Mouse (Mus musculus): Measurements from ENCODE around the gene Gm17783. TPM values are rescaled to one million over a fixed set of nuclear protein-coding genes. Genes with fewer than 3 reads are reported as not detected.
"Not testable (repeated sequence)": the region's sequence is repeated elsewhere in the genome, so short reads cannot be mapped to it uniquely, and the experiment has no call there.

Gm17783 gene
- not detected for total RNA-seq (2022)

- no peak for DNase-seq (ENCODE audit: low spot score in 2 of 2)
Measured at GRCm38 (mm10) chr16:45531950-45532349, at the start of gene Gm17783. Gene Gm17783 (minus strand): TSS chr16:45532050.

DNA sequence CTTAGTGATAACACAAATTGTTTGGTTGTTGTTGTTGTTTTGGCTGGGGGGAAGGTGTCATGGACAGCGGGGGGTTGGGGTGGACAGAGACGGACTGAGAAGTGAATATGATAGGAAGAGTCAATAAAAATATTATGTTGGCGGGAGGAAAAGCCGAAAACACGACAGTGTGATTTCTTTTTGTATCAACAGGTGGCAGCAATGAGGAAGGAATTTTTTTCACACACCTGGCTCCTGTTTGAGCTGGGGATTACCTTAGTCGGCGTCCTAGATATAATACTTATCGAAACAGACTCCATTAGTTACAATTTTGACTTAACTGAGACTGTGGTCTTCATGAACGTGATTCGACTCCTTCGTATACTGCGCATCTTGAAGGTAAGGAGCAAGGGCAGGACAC is 48.0 kb upstream of the Gm17783 start:
- DNase-seq (ENCODE audit: low spot score in 2 of 2) = no peak

DNA sequence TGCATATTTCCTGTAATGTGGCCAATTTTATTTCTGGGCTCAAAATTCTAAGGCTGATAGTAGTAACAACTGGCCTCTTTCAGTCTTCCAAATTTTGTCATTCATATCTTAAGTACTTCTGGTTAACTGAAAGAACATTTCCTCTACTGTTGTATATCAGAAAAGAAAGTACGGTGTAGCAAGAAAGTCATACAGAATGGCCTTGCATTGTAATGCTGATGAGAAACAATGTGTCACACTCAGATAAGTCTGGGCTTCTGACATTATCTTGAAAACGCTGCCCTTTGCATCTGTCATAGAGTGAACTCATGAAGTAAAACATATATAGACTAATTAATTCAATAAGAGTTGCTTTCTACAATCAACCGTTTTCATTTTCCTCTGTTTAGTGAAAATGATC is 40.5 kb upstream of the Gm17783 start:
- DNase-seq (ENCODE audit: low spot score in 2 of 2) = no peak

DNA sequence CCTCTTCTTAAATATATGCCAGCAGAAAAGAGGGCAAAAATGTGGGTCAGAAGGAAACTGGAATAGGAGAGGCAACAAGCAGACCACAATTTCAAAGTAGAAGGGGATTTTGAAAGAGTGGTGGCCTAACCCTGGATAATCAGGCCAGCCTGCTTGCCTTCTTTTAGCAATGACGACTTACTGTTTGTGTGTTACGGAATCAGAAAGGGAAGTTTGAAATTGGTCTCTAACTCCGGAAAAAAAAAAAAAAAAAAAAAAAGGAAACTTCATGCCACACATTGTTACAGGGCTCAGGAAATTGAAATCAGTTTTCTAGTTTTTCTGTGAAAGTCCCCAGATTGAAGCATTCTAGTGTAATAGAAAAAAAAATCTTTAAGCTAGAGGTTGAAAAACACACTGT is 29.9 kb upstream of the Gm17783 start:
- DNase-seq (ENCODE audit: low spot score in 2 of 2) = no peak

DNA sequence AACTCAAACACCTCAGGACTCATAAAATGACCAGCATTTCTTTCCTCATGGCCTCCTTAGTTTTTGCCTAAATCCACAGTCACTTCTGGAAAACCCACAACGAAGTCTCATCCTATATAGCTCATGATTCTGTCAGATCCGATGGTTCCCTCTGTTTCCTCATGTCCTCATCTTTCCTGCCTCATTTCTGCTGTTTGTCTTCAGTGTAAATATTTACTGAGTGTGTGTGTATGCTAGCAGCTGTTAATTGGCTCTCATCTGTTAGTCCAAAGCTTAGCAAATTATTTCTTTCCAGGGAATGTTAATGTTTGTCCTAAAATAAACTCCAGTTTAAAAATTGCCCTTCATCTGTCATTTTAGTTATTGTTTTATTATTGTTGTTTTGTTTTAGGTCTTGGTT is 19.7 kb upstream of the Gm17783 start:
- no peak for DNase-seq (ENCODE audit: low spot score in 2 of 2)

GRCm38 (mm10) chr16:45547982-45548381 is 16.1 kb upstream of the Gm17783 start:
- no peak for DNase-seq (ENCODE audit: low spot score in 2 of 2)

- DNase-seq (ENCODE audit: low spot score in 2 of 2) = no peak
Measured at GRCm38 (mm10) chr16:45544341-45544740, 12.5 kb upstream of the Gm17783 start.

DNA sequence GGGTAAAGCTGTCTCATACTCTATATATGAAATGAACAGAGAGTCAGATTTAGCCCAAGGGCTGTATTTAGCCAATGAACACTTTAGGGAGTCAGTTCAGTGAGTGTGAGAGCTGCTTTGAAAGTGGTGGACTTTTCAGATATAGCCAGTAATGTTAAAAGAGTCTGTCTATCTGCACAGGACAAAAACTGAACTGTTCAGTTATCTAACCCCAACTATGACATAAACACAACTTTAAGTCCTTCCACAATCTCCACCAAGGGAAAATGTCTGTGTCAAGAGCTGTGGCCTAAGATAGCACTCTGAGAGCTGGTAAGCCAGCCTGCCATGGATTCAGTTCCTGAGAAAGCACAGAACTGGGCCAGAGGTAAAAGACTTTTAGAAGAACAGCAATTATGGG is 10.3 kb upstream of the Gm17783 start:
- no peak for DNase-seq (ENCODE audit: low spot score in 2 of 2)

DNA sequence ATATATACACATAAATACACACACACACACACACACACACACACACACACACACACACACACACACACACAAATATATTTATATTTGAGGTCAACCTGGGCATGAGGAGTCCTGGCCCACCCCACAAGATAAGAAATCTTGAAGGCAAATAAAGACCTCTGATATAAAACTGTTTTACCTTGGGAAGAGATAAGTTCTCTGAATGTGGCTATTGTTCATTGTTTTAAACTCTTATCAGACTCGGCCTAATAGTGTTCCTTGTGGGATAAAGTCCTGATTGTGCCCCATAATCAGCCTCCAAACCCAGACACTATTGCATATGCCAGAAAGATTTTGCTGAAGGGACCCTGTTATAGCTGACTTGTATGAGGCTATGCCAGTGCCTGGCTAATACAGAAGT is 6.5 kb upstream of the Gm17783 start:
- not testable (repeated sequence) for DNase-seq (ENCODE audit: low spot score in 2 of 2)

GRCm38 (mm10) chr16:45535009-45535408 is 3.2 kb upstream of the Gm17783 start, which contains the start of gene Slc9c1:
Gene Slc9c1 (plus strand): TSS chr16:45535309.
- DNase-seq (ENCODE audit: low spot score in 2 of 2) = no peak

- no peak for DNase-seq (ENCODE audit: low spot score in 2 of 2)
Measured at GRCm38 (mm10) chr16:45525551-45525950, 6.3 kb downstream of the Gm17783 start.

GRCm38 (mm10) chr16:45495326-45495725 is 36.5 kb downstream of the Gm17783 start:
- no peak for DNase-seq (ENCODE audit: low spot score in 2 of 2)

GRCm38 (mm10) chr16:45492927-45493326 is 38.9 kb downstream of the Gm17783 start, which contains the start of gene Gm609:
Gene Gm609 (minus strand): TSS chr16:45492969.
- DNase-seq (ENCODE audit: low spot score in 2 of 2) = no peak

DNA sequence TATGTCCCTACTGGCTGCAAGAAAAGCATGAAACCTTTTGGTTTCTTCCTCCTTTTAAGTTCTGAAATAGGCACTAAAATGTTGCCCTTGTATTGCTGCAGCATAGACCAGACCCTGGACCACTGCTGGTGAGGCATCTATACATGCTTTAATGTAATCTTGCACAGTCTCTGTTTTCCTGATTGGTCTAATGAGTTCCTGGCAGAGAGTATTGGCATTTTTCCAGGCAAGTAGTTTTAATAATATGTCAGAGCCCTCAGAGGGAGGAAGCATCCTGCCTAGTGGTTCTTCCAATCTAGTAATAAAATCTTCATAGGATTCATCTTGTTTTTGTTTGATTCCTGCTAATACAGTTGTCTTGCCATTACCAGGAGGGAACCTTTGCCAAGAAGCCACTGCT is 54.9 kb downstream of the Gm17783 start:
- no peak for DNase-seq (ENCODE audit: low spot score in 2 of 2)

DNA sequence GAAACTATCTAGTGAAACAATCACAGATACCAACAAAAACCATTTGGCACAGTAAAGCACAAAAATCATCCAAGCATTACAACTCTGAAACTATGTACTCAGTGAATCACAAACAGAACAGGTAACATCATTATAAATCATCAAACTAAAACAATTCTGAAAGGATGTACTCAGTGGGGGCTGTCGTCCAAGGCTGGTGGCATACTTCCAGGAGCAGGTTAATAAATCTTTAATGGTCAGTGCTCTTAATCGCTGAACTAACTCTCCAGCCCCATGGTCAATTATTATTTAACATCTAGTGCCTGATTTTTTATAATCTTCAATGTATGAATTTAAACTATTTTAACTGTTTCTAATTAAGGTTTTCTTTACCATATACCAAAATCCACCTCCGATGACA is 60.0 kb downstream of the Gm17783 start:
- DNase-seq (ENCODE audit: low spot score in 2 of 2) = not testable (repeated sequence)

Other genes starting within 250 kb of the Gm17783 start
- gene Cd200, start 123.0 kb downstream of the Gm17783 start, total RNA-seq (2022) = 10 to 100 TPM; 10.7 to 28.3 (median 18.0) TPM
- gene Gm609, start 39.1 kb downstream of the Gm17783 start, total RNA-seq (2022) = under 1 TPM in 2 of 4 experiments, not detected in 2; 0.19 to 0.22 TPM
- not detected for gene Slc9c1, start 3.3 kb upstream of the Gm17783 start, total RNA-seq (2022)
- gene Gcsam, start 78.3 kb upstream of the Gm17783 start, total RNA-seq (2022) = not detected
- gene BC016579, start 122.0 kb upstream of the Gm17783 start, total RNA-seq (2022) = not detected
- not detected for gene Tmprss7, start 161.6 kb upstream of the Gm17783 start, total RNA-seq (2022)
- gene Tagln3, start 192.6 kb upstream of the Gm17783 start, total RNA-seq (2022) = under 1 TPM; 0.38 to 0.75 (median 0.65) TPM
- 10 to 100 TPM; 11.1 to 14.1 (median 13.0) TPM for gene Abhd10, start 210.9 kb upstream of the Gm17783 start, total RNA-seq (2022)

Measured in gastrocnemius, adult 8-10 months (tissue).